Mouse (Mus musculus): Measurements from ENCODE around the gene Slirp. TPM values are rescaled to one million over a fixed set of nuclear protein-coding genes. Genes with fewer than 3 reads are reported as not detected.

Slirp gene
- polyA plus RNA-seq, 1 experiment: 17.5 TPM

GRCm38 (mm10) chr12:87424516-87424915 is 19.2 kb upstream of the Slirp start:
- 89% methylated on average over 3 of the region's 3 CpGs for WGBS
- H3K27ac ChIP-seq (ENCODE audit: control insufficient read depth, insufficient read depth, low read length): no peak overlapping the region
- no peaks in the 10 kb centered on the region for H3K4me1 ChIP-seq (replicated peaks; ENCODE audit: control insufficient read depth, insufficient read depth, low read length)
- H3K36me3 ChIP-seq (ENCODE audit: control insufficient read depth, insufficient read depth, low read length): peaks cover 53% of the 10 kb centered on the region
- TF ChIP-seq CTCF (IDR thresholded peaks at IDR 0.05; ENCODE audit: borderline replicate concordance, control insufficient read depth, extremely low read depth, insufficient read depth, low read length, poor library complexity): no peak
- no peak for TF ChIP-seq POLR2A (IDR thresholded peaks at IDR 0.05; ENCODE audit: control insufficient read depth, extremely low read depth, insufficient read depth, low read length, poor library complexity)
- DNase-seq: no peak
- no peaks in the 10 kb centered on the region for H3K27me3 ChIP-seq (ENCODE audit: control insufficient read depth, insufficient read depth, low read length)
- H3K4me3 ChIP-seq (ENCODE audit: control insufficient read depth, insufficient read depth, low read length): no peak overlapping the region

GRCm38 (mm10) chr12:87426354-87427031 is 17.2 kb upstream of the Slirp start:
- Histone ChIP-seq H3K4me3 (ENCODE audit: control insufficient read depth, insufficient read depth, low read length) (no peak overlapping the region), H3K4me1 (replicated peaks; ENCODE audit: control insufficient read depth, insufficient read depth, low read length) (no peaks in the 10 kb centered on the region), H3K27me3 (ENCODE audit: control insufficient read depth, insufficient read depth, low read length) (no peaks in the 10 kb centered on the region), H3K36me3 (ENCODE audit: control insufficient read depth, insufficient read depth, low read length) (peaks cover 73% of the 10 kb centered on the region), H3K27ac (ENCODE audit: control insufficient read depth, insufficient read depth, low read length) (no peak overlapping the region)
- 98% methylated on average over 5 of the region's 5 CpGs for WGBS
- no peak for DNase-seq
- TF ChIP-seq POLR2A (IDR thresholded peaks at IDR 0.05; ENCODE audit: control insufficient read depth, extremely low read depth, insufficient read depth, low read length, poor library complexity) (no peak), CTCF (IDR thresholded peaks at IDR 0.05; ENCODE audit: borderline replicate concordance, control insufficient read depth, extremely low read depth, insufficient read depth, low read length, poor library complexity) (no peak)

- TF ChIP-seq CTCF (IDR thresholded peaks at IDR 0.05; ENCODE audit: borderline replicate concordance, control insufficient read depth, extremely low read depth, insufficient read depth, low read length, poor library complexity) (no peak), POLR2A (IDR thresholded peaks at IDR 0.05; ENCODE audit: control insufficient read depth, extremely low read depth, insufficient read depth, low read length, poor library complexity) (no peak)
- Histone ChIP-seq H3K27me3 (ENCODE audit: control insufficient read depth, insufficient read depth, low read length) (no peaks in the 10 kb centered on the region), H3K36me3 (ENCODE audit: control insufficient read depth, insufficient read depth, low read length) (peaks cover 89% of the 10 kb centered on the region), H3K4me1 (replicated peaks; ENCODE audit: control insufficient read depth, insufficient read depth, low read length) (no peaks in the 10 kb centered on the region), H3K4me3 (ENCODE audit: control insufficient read depth, insufficient read depth, low read length) (no peak overlapping the region), H3K27ac (ENCODE audit: control insufficient read depth, insufficient read depth, low read length) (no peak overlapping the region)
- WGBS: 95% methylated on average over 2 of the region's 2 CpGs
- DNase-seq: no peak
These were observed 15.4 kb upstream of the Slirp start for GRCm38 (mm10) chr12:87428295-87428694.

GRCm38 (mm10) chr12:87428885-87429284 is 14.8 kb upstream of the Slirp start:
- no peak overlapping the region for H3K27ac ChIP-seq (ENCODE audit: control insufficient read depth, insufficient read depth, low read length)
- no peak for TF ChIP-seq CTCF (IDR thresholded peaks at IDR 0.05; ENCODE audit: borderline replicate concordance, control insufficient read depth, extremely low read depth, insufficient read depth, low read length, poor library complexity)
- no peak for TF ChIP-seq POLR2A (IDR thresholded peaks at IDR 0.05; ENCODE audit: control insufficient read depth, extremely low read depth, insufficient read depth, low read length, poor library complexity)
- no peaks in the 10 kb centered on the region for H3K4me1 ChIP-seq (replicated peaks; ENCODE audit: control insufficient read depth, insufficient read depth, low read length)
- no peak overlapping the region for H3K4me3 ChIP-seq (ENCODE audit: control insufficient read depth, insufficient read depth, low read length)
- H3K27me3 ChIP-seq (ENCODE audit: control insufficient read depth, insufficient read depth, low read length): no peaks in the 10 kb centered on the region
- peaks cover 90% of the 10 kb centered on the region for H3K36me3 ChIP-seq (ENCODE audit: control insufficient read depth, insufficient read depth, low read length)
- WGBS: 91% methylated on average over 8 of the region's 8 CpGs
- no peak for DNase-seq

GRCm38 (mm10) chr12:87442177-87443114 is 1.2 kb upstream of the Slirp start:
- Histone ChIP-seq H3K27ac (ENCODE audit: control insufficient read depth, insufficient read depth, low read length) (no peak overlapping the region), H3K4me1 (replicated peaks; ENCODE audit: control insufficient read depth, insufficient read depth, low read length) (peaks cover 3% of the 10 kb centered on the region; the same call in 1 of the 2 replicates), H3K36me3 (ENCODE audit: control insufficient read depth, insufficient read depth, low read length) (peaks cover 30% of the 10 kb centered on the region), H3K4me3 (ENCODE audit: control insufficient read depth, insufficient read depth, low read length) (peak overlapping the region; percentile 27; the same call in 1 of the 2 replicates), H3K27me3 (ENCODE audit: control insufficient read depth, insufficient read depth, low read length) (no peaks in the 10 kb centered on the region)
- WGBS: 19% methylated on average over 12 of the region's 12 CpGs
- DNase-seq: peak; percentile 7
- TF ChIP-seq CTCF (IDR thresholded peaks at IDR 0.05; ENCODE audit: borderline replicate concordance, control insufficient read depth, extremely low read depth, insufficient read depth, low read length, poor library complexity) (no peak), POLR2A (IDR thresholded peaks at IDR 0.05; ENCODE audit: control insufficient read depth, extremely low read depth, insufficient read depth, low read length, poor library complexity) (no peak)

- H3K27ac ChIP-seq (ENCODE audit: control insufficient read depth, insufficient read depth, low read length): 0 out of 2 replicates have a peak overlapping the region, but pooled peaks have one; percentile 1
- H3K27me3 ChIP-seq (ENCODE audit: control insufficient read depth, insufficient read depth, low read length): no peaks in the 10 kb centered on the region
- no peak for DNase-seq
- peak overlapping the region; percentile 73 for H3K4me3 ChIP-seq (ENCODE audit: control insufficient read depth, insufficient read depth, low read length)
- WGBS: under 1% methylated on average over 33 of the region's 33 CpGs
- H3K36me3 ChIP-seq (ENCODE audit: control insufficient read depth, insufficient read depth, low read length): peaks cover 30% of the 10 kb centered on the region
- peaks cover 3% of the 10 kb centered on the region; the same call in 1 of the 2 replicates for H3K4me1 ChIP-seq (replicated peaks; ENCODE audit: control insufficient read depth, insufficient read depth, low read length)
- TF ChIP-seq POLR2A (IDR thresholded peaks at IDR 0.05; ENCODE audit: control insufficient read depth, extremely low read depth, insufficient read depth, low read length, poor library complexity): no peak
- no peak for TF ChIP-seq CTCF (IDR thresholded peaks at IDR 0.05; ENCODE audit: borderline replicate concordance, control insufficient read depth, extremely low read depth, insufficient read depth, low read length, poor library complexity)
These were observed 489 bp upstream of the Slirp start for GRCm38 (mm10) chr12:87443115-87443699.
